Mouse (Mus musculus): ENCODE measurements around the gene 2200002J24Rik. TPM values are rescaled to one million over a fixed set of nuclear protein-coding genes. Genes with fewer than 3 reads are reported as not detected.

2200002J24Rik gene
- polyA plus RNA-seq, 1 experiment: not detected

- no peak for TF ChIP-seq POLR2A (IDR thresholded peaks at IDR 0.05; ENCODE audit: borderline replicate concordance, extremely low read depth, insufficient read depth, insufficient read length, poor library complexity, severe bottlenecking)
- TF ChIP-seq CTCF (IDR thresholded peaks at IDR 0.05; ENCODE audit: borderline replicate concordance, extremely low read depth, insufficient read depth, insufficient read length): no peak
- no peak for DNase-seq (ENCODE audit: low read depth)
Measured at GRCm38 (mm10) chr7:30698101-30698500, 625 bp upstream of the 2200002J24Rik start.

- no peak for DNase-seq (ENCODE audit: low read depth)
- TF ChIP-seq POLR2A (IDR thresholded peaks at IDR 0.05; ENCODE audit: borderline replicate concordance, extremely low read depth, insufficient read depth, insufficient read length, poor library complexity, severe bottlenecking) (no peak), CTCF (IDR thresholded peaks at IDR 0.05; ENCODE audit: borderline replicate concordance, extremely low read depth, insufficient read depth, insufficient read length) (no peak)
Measured at GRCm38 (mm10) chr7:30706214-30706882, 7.6 kb downstream of the 2200002J24Rik start.

- DNase-seq (ENCODE audit: low read depth): no peak
- no peak for TF ChIP-seq CTCF (IDR thresholded peaks at IDR 0.05; ENCODE audit: borderline replicate concordance, extremely low read depth, insufficient read depth, insufficient read length)
- no peak for TF ChIP-seq POLR2A (IDR thresholded peaks at IDR 0.05; ENCODE audit: borderline replicate concordance, extremely low read depth, insufficient read depth, insufficient read length, poor library complexity, severe bottlenecking)
Measured at GRCm38 (mm10) chr7:30707441-30707840, 8.7 kb downstream of the 2200002J24Rik start.

GRCm38 (mm10) chr7:30711942-30712341, 13.2 kb downstream of the 2200002J24Rik start, which contains the start of gene Atp4a:
Gene Atp4a (plus strand): TSS chr7:30712209.
- no peak for TF ChIP-seq CTCF (IDR thresholded peaks at IDR 0.05; ENCODE audit: borderline replicate concordance, extremely low read depth, insufficient read depth, insufficient read length)
- TF ChIP-seq POLR2A (IDR thresholded peaks at IDR 0.05; ENCODE audit: borderline replicate concordance, extremely low read depth, insufficient read depth, insufficient read length, poor library complexity, severe bottlenecking): no peak
- DNase-seq (ENCODE audit: low read depth): no peak

- TF ChIP-seq POLR2A (IDR thresholded peaks at IDR 0.05; ENCODE audit: borderline replicate concordance, extremely low read depth, insufficient read depth, insufficient read length, poor library complexity, severe bottlenecking) (no peak), CTCF (IDR thresholded peaks at IDR 0.05; ENCODE audit: borderline replicate concordance, extremely low read depth, insufficient read depth, insufficient read length) (no peak)
- peak; percentile 94 for DNase-seq (ENCODE audit: low read depth)
Measured at GRCm38 (mm10) chr7:30717006-30717715, 18.4 kb downstream of the 2200002J24Rik start.

- no peak for TF ChIP-seq POLR2A (IDR thresholded peaks at IDR 0.05; ENCODE audit: borderline replicate concordance, extremely low read depth, insufficient read depth, insufficient read length, poor library complexity, severe bottlenecking)
- TF ChIP-seq CTCF (IDR thresholded peaks at IDR 0.05; ENCODE audit: borderline replicate concordance, extremely low read depth, insufficient read depth, insufficient read length): no peak
- DNase-seq (ENCODE audit: low read depth): no peak
Measured at GRCm38 (mm10) chr7:30717716-30718046, 19.0 kb downstream of the 2200002J24Rik start.

- DNase-seq (ENCODE audit: low read depth): no peak
- TF ChIP-seq POLR2A (IDR thresholded peaks at IDR 0.05; ENCODE audit: borderline replicate concordance, extremely low read depth, insufficient read depth, insufficient read length, poor library complexity, severe bottlenecking): no peak
- no peak for TF ChIP-seq CTCF (IDR thresholded peaks at IDR 0.05; ENCODE audit: borderline replicate concordance, extremely low read depth, insufficient read depth, insufficient read length)
Measured at GRCm38 (mm10) chr7:30719669-30720068, 20.9 kb downstream of the 2200002J24Rik start.

- DNase-seq (ENCODE audit: low read depth): peak; percentile 75
- TF ChIP-seq CTCF (IDR thresholded peaks at IDR 0.05; ENCODE audit: borderline replicate concordance, extremely low read depth, insufficient read depth, insufficient read length) (no peak), POLR2A (IDR thresholded peaks at IDR 0.05; ENCODE audit: borderline replicate concordance, extremely low read depth, insufficient read depth, insufficient read length, poor library complexity, severe bottlenecking) (no peak)
Measured at GRCm38 (mm10) chr7:30721286-30721685, 22.6 kb downstream of the 2200002J24Rik start.

- TF ChIP-seq CTCF (IDR thresholded peaks at IDR 0.05; ENCODE audit: borderline replicate concordance, extremely low read depth, insufficient read depth, insufficient read length): no peak
- TF ChIP-seq POLR2A (IDR thresholded peaks at IDR 0.05; ENCODE audit: borderline replicate concordance, extremely low read depth, insufficient read depth, insufficient read length, poor library complexity, severe bottlenecking): no peak
- DNase-seq (ENCODE audit: low read depth): no peak
Measured at GRCm38 (mm10) chr7:30723274-30723953, 24.7 kb downstream of the 2200002J24Rik start.

GRCm38 (mm10) chr7:30728214-30728613, 29.5 kb downstream of the 2200002J24Rik start:
- TF ChIP-seq CTCF (IDR thresholded peaks at IDR 0.05; ENCODE audit: borderline replicate concordance, extremely low read depth, insufficient read depth, insufficient read length) (no peak), POLR2A (IDR thresholded peaks at IDR 0.05; ENCODE audit: borderline replicate concordance, extremely low read depth, insufficient read depth, insufficient read length, poor library complexity, severe bottlenecking) (no peak)
- DNase-seq (ENCODE audit: low read depth): no peak

GRCm38 (mm10) chr7:30728739-30729395, 30.1 kb downstream of the 2200002J24Rik start:
- DNase-seq (ENCODE audit: low read depth): peak; percentile 1
- no peak for TF ChIP-seq CTCF (IDR thresholded peaks at IDR 0.05; ENCODE audit: borderline replicate concordance, extremely low read depth, insufficient read depth, insufficient read length)
- no peak for TF ChIP-seq POLR2A (IDR thresholded peaks at IDR 0.05; ENCODE audit: borderline replicate concordance, extremely low read depth, insufficient read depth, insufficient read length, poor library complexity, severe bottlenecking)

All from brain, embryonic 14.5 days (tissue).